Mouse (Mus musculus): ENCODE results near the gene Gm5127. TPM values are rescaled to one million over a fixed set of nuclear protein-coding genes. Genes with fewer than 3 reads are reported as not detected.
A peak's percentile ranks its signal among the peaks of the same experiment; 100 is the strongest.

The Gm5127 gene
- not detected in 2 replicates for polyA plus RNA-seq (2015; fragmentation: Nextera tagmentation; extraction: Ambion mirVana)

DNA sequence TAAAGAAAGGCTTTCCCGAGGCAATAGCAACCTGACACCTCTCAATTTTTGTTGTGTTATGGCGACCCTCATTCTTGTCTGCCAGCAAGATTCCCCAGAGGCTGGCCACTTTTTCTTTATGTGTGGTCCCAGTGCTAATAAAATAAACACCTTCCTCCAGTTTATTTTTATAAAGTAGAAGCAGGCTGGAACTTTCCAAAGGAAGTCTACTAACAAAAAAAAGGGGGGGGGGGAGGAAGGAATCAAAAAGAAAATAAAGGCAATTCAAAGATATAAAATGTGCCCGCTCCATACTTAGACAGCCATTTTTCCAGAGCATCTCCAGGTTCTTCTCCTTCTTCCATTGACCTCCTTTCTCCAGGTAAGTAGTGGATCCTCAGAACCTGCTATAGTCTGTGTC lies at the start of gene Gm5127:
Gene Gm5127 (plus strand): TSS at position 301 of the 400 bp plus-strand sequence.
- no peaks in the 10 kb centered on the region for H3K36me3 ChIP-seq
- no peaks in the 10 kb centered on the region for H3K4me1 ChIP-seq
- H3K27me3 ChIP-seq = no peaks in the 10 kb centered on the region
- H3K27ac ChIP-seq = no peak within 1 kb of the TSS
- WGBS = 39% methylated on average over 3 of the region's 3 CpGs
- no peaks in the 10 kb centered on the region for H3K9me3 ChIP-seq
- H3K4me2 ChIP-seq = no peak within 1 kb of the TSS
- no peak within 1 kb of the TSS for H3K4me3 ChIP-seq
- ATAC-seq (ENCODE audit: borderline replicate concordance, extremely low read depth, low FRiP score, low TSS enrichment) = no peak
- H3K9ac ChIP-seq = no peak within 1 kb of the TSS

DNA sequence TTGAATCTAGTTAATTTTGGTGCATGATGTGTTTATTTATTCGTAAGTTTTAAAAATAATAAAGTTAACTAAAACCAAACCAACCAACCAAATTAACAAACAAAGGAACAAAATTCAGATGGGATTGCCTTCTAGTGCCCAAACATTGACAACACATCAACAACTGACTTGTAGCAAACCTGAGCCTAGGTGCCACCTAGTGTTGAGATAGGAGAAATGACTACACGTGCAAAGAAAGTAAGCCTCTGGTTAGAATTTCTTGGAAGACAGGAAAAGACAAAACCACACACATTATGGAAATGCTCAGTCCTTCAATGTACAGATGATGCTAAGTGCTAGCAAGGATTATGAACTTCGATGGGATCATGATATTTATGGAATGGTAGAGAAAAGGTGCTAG lies 46.6 kb upstream of the Gm5127 start:
- Histone ChIP-seq H3K4me1 (no peaks in the 10 kb centered on the region), H3K4me2 (no peak overlapping the region), H3K9ac (no peak overlapping the region), H3K36me3 (no peaks in the 10 kb centered on the region), H3K9me3 (no peaks in the 10 kb centered on the region), H3K4me3 (no peak overlapping the region), H3K27ac (no peak overlapping the region), H3K27me3 (no peaks in the 10 kb centered on the region)
- ATAC-seq (ENCODE audit: borderline replicate concordance, extremely low read depth, low FRiP score, low TSS enrichment) = no peak
- WGBS = 35% methylated on average over 3 of the region's 3 CpGs

DNA sequence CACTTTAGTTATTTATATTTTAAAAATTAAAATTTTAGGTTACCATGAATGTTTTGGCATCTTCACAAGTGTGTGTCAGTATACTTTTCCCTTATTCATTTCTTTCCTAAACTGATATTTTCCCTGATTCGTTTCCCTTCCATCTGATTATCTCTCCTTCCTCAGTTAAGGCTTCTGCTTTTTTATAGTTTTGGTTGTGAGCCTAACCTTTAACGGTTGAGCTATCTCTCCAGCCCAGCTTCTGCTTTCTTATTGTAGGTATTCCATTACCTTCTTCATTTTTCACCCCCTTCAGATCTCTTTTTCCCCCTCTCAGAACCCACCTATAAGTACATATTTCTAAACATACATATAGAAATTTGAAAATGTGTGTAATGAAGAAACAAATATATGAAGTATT lies 27.5 kb upstream of the Gm5127 start:
- 64% methylated on average over 2 of the region's 2 CpGs for WGBS
- H3K27ac ChIP-seq = no peak overlapping the region
- H3K27me3 ChIP-seq = no peaks in the 10 kb centered on the region
- no peaks in the 10 kb centered on the region for H3K9me3 ChIP-seq
- H3K4me1 ChIP-seq = no peaks in the 10 kb centered on the region
- no peak overlapping the region for H3K9ac ChIP-seq
- no peak overlapping the region for H3K4me2 ChIP-seq
- ATAC-seq (ENCODE audit: borderline replicate concordance, extremely low read depth, low FRiP score, low TSS enrichment) = no peak
- no peaks in the 10 kb centered on the region for H3K36me3 ChIP-seq
- H3K4me3 ChIP-seq = no peak overlapping the region

DNA sequence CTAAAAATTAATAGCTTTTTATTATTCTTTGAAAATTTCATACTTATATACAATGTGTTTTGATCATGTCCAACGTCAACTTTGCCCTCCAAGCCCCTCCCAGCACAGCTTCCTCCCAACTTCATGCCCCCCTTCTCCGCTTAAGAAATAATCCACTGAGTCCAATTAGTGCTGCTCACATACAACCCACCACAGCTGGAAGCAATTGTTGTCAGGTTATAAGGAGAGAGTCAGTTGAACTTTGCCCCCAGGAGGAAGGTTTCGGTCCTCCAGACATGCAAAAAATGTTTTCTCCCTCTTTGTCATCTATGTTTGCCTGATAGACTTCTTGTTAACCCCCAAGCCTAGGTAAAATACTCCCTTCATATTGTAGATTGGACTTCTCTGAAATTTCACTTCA lies 4.0 kb upstream of the Gm5127 start:
- Histone ChIP-seq H3K4me3 (no peak overlapping the region), H3K27ac (no peak overlapping the region), H3K9me3 (no peaks in the 10 kb centered on the region), H3K4me2 (no peak overlapping the region), H3K27me3 (no peaks in the 10 kb centered on the region), H3K36me3 (no peaks in the 10 kb centered on the region), H3K9ac (no peak overlapping the region), H3K4me1 (no peaks in the 10 kb centered on the region)
- no peak for ATAC-seq (ENCODE audit: borderline replicate concordance, extremely low read depth, low FRiP score, low TSS enrichment)
- WGBS = 46% methylated on average over 3 of the region's 3 CpGs

DNA sequence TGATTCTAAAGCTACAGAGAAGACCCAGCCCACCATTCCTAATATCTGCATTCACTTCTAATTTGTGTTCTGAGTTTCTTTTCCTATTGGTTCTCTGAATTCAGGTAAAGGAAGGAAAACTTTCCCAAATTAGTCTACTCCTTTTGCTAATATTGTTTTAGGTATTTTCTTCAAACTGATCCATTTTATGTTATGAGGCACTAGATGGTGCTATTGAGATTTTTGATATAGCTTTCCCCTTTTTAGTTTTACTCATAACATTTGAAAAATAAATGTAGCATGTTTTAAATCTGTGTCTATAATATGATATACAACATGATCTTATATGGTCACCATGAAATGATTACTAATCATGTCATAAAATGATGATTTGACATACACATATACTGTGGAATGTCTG lies 2.6 kb upstream of the Gm5127 start:
- no peak for ATAC-seq (ENCODE audit: borderline replicate concordance, extremely low read depth, low FRiP score, low TSS enrichment)
- no peaks in the 10 kb centered on the region for H3K9me3 ChIP-seq
- H3K4me2 ChIP-seq = no peak overlapping the region

DNA sequence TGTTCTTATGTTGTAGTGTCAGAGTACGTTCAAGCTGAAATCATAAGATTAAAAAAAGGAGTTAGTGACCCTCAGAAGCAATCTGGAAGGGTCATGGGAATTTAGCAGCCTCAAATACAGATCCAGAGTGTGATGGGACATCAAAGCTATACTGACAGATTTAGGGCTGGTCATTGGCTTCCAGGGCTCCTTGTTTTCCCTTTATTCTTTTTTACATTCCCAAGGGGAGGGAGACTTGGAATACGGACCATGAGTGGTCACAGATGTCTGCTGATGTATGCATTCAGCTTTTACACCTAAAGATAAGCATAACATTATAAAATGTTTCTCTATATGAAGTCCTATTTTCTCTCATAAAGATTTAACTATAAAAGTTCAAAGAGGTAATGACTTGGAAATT lies 789 bp upstream of the Gm5127 start:
- H3K4me2 ChIP-seq = no peak overlapping the region
- H3K4me1 ChIP-seq = no peaks in the 10 kb centered on the region
- H3K4me3 ChIP-seq = no peak overlapping the region
- no peaks in the 10 kb centered on the region for H3K36me3 ChIP-seq
- WGBS = 41% methylated on average over 2 of the region's 2 CpGs
- H3K27ac ChIP-seq = no peak overlapping the region
- H3K9me3 ChIP-seq = no peaks in the 10 kb centered on the region
- ATAC-seq (ENCODE audit: borderline replicate concordance, extremely low read depth, low FRiP score, low TSS enrichment) = no peak
- H3K27me3 ChIP-seq = no peaks in the 10 kb centered on the region
- no peak overlapping the region for H3K9ac ChIP-seq

More for the DNA sequence above, 2.6 kb upstream of the Gm5127 start:
- Histone ChIP-seq H3K27me3 (no peaks in the 10 kb centered on the region), H3K9ac (no peak overlapping the region), H3K36me3 (no peaks in the 10 kb centered on the region), H3K4me3 (no peak overlapping the region), H3K27ac (no peak overlapping the region), H3K4me1 (no peaks in the 10 kb centered on the region)

DNA sequence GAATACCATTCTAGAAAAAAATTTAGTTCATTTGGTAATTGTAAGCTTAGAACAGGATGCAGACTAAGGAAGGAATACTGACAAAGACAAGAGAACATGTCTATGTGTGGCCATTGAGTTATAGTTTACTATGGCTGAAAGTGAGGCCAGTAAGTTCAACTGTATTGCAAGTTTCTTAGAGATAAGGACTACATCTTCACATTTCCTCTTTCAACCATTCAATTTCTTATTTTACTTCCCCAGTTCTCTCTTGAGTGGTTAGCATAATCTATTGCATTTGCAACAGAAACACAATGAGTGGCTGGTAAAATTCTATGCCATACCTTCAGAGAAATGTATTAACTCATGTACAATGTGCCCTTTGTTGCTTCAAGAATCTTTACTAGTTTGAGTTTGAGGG lies 10.9 kb downstream of the Gm5127 start:
- Histone ChIP-seq H3K4me2 (no peak overlapping the region), H3K9me3 (no peaks in the 10 kb centered on the region)
- ATAC-seq (ENCODE audit: borderline replicate concordance, extremely low read depth, low FRiP score, low TSS enrichment) = no peak

DNA sequence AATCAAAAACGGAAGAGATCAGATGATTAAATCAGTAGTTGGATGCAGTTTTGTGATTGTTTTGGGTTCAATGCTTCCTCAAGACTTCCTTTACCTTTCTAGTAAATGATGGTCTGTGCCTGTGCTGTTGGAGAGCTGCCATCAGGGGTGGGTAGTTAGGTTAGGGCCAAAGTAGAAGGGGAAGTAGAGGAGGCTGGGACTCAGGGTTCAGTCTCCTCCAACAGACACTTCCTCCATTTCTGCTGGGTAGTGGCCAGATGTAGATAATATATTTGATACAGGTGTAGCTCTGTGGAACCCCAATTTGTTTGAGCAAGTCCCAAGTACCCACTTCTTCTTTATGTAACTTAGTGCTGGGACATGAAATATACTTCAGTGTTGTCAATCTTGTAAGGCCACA lies 12.9 kb downstream of the Gm5127 start:
- 74% methylated on average over 1 of the region's 1 CpGs for WGBS

More for the DNA sequence above, 10.9 kb downstream of the Gm5127 start:
- no peak overlapping the region for H3K4me3 ChIP-seq
- no peaks in the 10 kb centered on the region for H3K4me1 ChIP-seq
- no peaks in the 10 kb centered on the region for H3K27me3 ChIP-seq
- no peak overlapping the region for H3K9ac ChIP-seq
- H3K27ac ChIP-seq = no peak overlapping the region
- no peaks in the 10 kb centered on the region for H3K36me3 ChIP-seq

DNA sequence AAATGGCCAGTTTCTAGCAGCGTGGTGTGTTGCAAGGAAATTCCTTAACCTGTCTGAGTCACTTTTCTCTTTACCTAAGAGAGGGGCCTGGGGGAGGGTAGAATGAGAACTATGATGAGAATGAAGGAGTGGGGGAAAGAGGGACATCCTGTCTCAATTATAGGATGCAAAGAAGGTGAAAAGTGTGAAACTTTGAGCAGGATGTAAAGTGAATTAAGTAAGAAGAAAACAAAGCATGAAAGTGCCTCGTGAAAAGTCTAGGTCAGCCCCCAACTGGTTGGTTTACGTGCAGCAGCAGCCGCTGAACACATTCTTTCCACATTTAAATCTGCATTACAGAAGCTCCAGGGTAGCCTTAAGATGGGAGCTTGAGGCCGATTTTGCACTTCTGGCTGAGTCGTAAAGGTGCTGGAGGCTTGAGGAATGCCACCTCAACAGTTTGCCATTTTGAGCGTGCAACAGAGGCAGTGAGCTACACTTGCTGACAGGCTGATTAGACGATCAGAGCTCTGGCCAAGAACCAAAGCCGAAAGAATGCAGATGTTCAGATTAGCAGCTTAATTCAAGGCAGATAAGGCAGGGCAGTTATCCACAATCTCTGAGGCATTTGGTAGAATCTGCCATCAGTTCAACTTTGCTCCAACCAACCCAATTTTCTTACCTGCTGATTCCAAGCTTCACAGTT lies 19.7 kb downstream of the Gm5127 start:
- no peak; the same call in 1 of the 2 replicates for ATAC-seq (ENCODE audit: borderline replicate concordance, extremely low read depth, low FRiP score, low TSS enrichment)
- H3K27me3 ChIP-seq = no peaks in the 10 kb centered on the region
- no peak overlapping the region for H3K27ac ChIP-seq
- H3K4me3 ChIP-seq = peak overlapping the region; percentile 18
- H3K9ac ChIP-seq = no peak overlapping the region
- H3K9me3 ChIP-seq = no peaks in the 10 kb centered on the region
- 0 out of 2 replicates have a peak, but pooled peaks cover 6% of the 10 kb centered on the region for H3K4me1 ChIP-seq
- H3K4me2 ChIP-seq = peak overlapping the region; percentile 44
- 13% methylated on average over 9 of the region's 9 CpGs for WGBS
- H3K36me3 ChIP-seq = no peaks in the 10 kb centered on the region

More for the DNA sequence above, 12.9 kb downstream of the Gm5127 start:
- ATAC-seq (ENCODE audit: borderline replicate concordance, extremely low read depth, low FRiP score, low TSS enrichment) = no peak
- Histone ChIP-seq H3K27me3 (no peaks in the 10 kb centered on the region), H3K4me1 (no peaks in the 10 kb centered on the region), H3K9me3 (no peaks in the 10 kb centered on the region), H3K4me3 (no peak overlapping the region), H3K9ac (no peak overlapping the region), H3K36me3 (no peaks in the 10 kb centered on the region), H3K4me2 (no peak overlapping the region), H3K27ac (no peak overlapping the region)

DNA sequence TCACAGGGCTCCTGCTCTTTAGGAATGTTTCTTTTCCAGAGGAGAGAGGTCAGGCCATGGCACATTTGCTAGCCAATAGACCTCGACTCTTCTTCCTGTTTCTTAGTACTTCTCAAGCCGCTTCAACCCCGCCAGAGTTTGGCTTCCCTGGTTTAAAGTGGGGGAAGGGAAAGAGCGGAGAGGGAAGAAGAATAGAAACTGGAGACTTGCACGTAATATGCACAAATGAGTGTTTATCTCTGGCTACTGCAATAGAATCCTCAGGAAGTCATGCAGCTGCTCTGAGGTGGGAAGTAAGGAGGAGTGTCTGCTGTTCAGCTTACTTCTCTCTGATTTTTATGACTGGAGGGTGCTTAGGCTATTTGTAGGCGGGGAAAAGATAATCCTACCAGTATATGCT lies 20.4 kb downstream of the Gm5127 start, which contains the start of gene Cysltr1:
Gene Cysltr1 (minus strand): TSS at position 294 of the 400 bp plus-strand sequence.
- no peak within 1 kb of the TSS for H3K27ac ChIP-seq
- ATAC-seq (ENCODE audit: borderline replicate concordance, extremely low read depth, low FRiP score, low TSS enrichment) = peak; percentile 64; the same call in 1 of the 2 replicates
- H3K4me1 ChIP-seq = 0 out of 2 replicates have a peak, but pooled peaks cover 6% of the 10 kb centered on the region
- H3K36me3 ChIP-seq = no peaks in the 10 kb centered on the region
- H3K4me3 ChIP-seq = peak within 1 kb of the TSS; percentile 18
- no peak within 1 kb of the TSS for H3K9ac ChIP-seq
- H3K4me2 ChIP-seq = peak within 1 kb of the TSS; percentile 44
- H3K27me3 ChIP-seq = no peaks in the 10 kb centered on the region
- no peaks in the 10 kb centered on the region for H3K9me3 ChIP-seq
- WGBS = 14% methylated on average over 6 of the region's 6 CpGs

DNA sequence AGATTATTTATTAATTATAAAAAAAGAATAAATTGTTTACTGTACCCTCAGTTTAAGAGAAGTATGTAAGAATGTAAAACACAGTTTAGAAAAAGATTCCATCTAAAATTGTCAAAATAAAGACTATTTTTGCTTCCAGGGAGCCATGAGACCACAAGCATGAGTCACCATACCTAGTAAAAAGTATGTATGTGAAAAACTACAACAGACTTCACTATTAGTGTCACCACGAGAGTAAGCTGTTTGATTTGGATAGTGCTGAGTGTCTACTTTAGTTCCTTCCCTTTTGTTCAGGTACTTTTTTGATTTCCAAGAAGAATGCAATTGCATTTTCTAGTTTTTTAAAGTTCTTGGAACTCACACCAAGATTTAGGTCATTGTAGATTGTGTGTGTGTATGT lies 39.5 kb downstream of the Gm5127 start:
- no peaks in the 10 kb centered on the region for H3K27me3 ChIP-seq
- no peak overlapping the region for H3K4me2 ChIP-seq
- no peak overlapping the region for H3K4me3 ChIP-seq
- H3K9ac ChIP-seq = no peak overlapping the region
- H3K4me1 ChIP-seq = no peaks in the 10 kb centered on the region
- ATAC-seq (ENCODE audit: borderline replicate concordance, extremely low read depth, low FRiP score, low TSS enrichment) = no peak
- WGBS = 69% methylated on average over 1 of the region's 1 CpGs
- no peaks in the 10 kb centered on the region for H3K9me3 ChIP-seq
- H3K36me3 ChIP-seq = no peaks in the 10 kb centered on the region
- no peak overlapping the region for H3K27ac ChIP-seq

DNA sequence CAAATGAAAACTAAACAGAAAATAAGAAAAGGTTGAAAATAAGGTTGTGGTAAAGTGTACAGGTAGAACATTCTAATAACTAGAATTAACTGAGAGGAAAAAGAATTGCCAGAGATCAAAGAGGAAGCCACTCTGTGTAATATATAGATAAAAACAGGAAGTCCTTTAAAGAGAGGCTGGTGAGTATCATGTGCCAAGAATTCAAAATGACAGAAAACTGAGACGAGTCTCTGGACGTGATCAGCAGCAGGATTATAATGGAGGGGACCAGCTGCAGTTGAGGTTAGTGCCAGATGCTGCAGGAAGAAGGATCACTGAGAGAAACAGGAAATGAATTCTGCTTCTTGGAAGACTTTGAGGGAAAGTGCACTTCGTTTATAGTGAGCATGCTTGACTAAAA lies 40.7 kb downstream of the Gm5127 start:
- H3K4me2 ChIP-seq = no peak overlapping the region
- no peaks in the 10 kb centered on the region for H3K4me1 ChIP-seq
- H3K27ac ChIP-seq = no peak overlapping the region
- no peak overlapping the region for H3K9ac ChIP-seq
- no peak; the same call in 1 of the 2 replicates for ATAC-seq (ENCODE audit: borderline replicate concordance, extremely low read depth, low FRiP score, low TSS enrichment)
- no peak overlapping the region for H3K4me3 ChIP-seq
- H3K36me3 ChIP-seq = no peaks in the 10 kb centered on the region
- H3K27me3 ChIP-seq = no peaks in the 10 kb centered on the region
- WGBS = 29% methylated on average over 3 of the region's 3 CpGs
- no peaks in the 10 kb centered on the region for H3K9me3 ChIP-seq
